Mouse (Mus musculus): ENCODE data around the gene Safb2.

The Safb2 gene

DNA sequence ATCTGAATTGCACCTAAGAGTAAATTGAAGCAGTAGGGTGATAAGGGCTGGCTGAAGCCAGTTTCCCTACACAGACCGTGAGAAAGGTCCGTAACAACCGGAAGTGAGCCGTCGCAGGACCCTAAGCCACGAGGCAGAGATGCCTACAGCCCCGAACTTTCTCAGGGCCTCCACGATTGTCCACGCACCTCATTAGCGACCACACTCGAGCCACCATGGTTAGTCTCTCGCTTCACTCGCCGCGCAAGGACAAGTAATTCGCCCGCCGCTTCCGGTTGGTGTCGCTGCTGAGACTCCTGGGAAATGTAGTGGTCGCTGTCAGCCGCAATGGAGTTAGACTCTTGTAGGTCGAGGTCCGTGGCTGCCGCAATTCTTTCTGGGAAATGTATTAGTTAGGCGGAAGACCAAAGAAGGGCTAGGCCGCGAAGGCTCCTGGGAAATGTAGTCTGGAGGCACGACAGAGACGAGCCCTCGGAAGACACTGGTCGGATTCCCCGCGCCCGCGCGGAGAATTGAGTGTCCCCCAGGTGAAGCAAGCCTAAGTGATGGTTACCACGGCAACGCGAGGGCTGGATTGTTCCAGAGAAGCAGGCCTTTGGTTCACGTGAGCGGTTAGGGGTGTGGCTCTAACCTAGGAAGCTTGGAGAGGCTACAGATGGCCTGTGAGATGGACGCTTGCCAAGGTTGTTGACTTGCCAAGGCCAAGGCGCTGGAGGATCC lies 25.2 kb upstream of the Safb2 start, which contains the start of gene 2410015M20Rik:
Gene 2410015M20Rik (minus strand): TSS at position 320 of the 720 bp plus-strand sequence.
- DNase-seq, result peak; percentile 97 to 98

DNA sequence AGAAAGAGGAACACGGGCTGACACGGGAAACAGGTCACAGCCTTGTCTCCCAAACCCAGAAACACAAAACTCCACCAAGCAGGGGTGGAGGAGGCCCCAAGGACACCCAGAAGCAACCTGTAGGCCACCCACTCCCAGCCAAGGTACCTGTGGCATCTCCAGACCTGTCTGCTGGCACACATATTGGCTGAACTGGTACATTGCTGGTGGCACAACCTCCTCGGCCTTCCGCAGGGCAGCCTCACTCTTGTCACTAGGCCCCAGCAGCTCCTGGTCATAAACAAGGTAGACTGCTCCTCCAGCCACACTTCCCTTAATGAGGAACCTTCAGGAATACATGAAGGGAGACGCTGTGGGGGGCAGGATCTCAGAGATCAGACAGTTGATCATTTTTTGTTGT lies 24.3 kb upstream of the Safb2 start:
- DNase-seq, result no peak

DNA sequence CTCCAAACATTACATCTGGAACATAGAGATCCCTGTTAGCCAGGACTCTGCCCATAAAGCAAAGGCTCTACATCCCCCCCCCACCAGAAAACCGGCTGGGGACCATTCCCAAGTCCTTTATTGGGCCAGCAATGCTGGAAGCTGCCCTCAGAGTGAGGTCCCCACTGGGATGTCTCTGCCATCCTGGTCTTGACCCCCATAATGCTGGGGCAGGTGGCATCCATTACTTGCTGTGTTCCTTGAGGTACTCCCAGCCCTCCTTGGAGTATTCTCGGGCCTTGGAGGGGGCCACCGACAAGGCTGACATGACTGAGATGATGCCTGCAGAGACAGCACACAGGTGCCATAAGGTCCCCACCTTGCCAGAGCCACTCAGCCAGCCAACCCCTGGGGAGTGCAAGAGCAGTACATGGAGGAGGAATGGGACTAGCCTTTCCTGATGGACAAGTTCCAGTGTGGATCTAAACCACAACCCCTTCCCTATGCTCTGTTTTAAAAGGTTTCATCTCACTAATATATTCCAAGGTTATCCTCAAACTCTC lies 23.2 kb upstream of the Safb2 start:
- no peak for DNase-seq

DNA sequence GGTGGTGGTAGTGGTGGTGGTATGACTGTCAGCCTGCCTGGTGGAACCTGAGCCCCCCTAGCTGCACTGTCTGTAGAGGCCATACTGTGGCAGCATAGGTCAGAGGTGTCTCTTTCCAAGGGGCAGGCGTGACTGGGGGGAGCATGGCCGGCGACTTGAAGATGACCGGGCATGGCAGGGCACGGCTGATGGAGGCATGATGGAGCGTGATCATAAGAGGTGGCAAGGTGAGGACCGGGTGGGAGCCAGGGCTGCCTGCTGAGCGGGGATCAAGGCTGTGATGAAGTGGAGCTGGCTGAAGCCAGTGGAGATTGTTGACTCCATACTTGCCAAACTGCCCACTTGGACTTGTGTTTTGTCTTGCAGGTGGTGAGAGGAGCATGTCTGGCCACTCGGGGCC lies 21.0 kb upstream of the Safb2 start:
- DNase-seq, result no peak

DNA sequence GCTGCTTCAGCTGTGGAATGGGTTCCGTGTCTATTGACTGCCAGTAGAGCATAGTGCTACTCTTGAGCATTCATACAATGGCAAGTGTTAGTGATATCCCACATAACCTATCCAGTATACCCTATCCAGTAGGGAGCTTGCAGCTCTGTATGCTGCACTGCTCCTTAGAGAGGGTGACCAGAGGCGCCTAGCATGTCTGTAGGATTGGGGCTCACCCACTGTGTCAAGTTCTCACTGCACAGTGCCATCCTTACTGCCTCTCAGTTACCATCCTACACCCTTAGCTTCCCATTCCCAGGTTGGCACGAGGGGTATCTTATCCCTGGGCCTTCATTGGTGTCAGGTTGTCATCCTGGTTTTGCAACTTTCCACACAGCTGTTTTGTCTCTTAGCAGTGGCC lies 20.0 kb upstream of the Safb2 start:
- DNase-seq, result no peak

DNA sequence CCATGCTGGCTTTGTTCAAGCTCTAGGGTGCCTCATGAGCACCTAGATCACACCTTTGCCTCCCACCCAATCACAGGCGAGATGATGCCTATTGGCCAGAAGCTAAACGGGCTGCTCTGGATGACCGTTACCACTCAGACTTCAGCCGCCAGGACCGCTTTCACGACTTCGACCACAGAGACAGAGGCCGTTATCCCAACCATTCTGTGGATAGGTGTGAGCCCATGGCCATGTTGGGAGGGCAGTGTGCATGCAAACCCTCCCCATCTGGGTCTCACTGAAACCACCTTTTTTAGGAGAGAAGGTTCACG lies 19.6 kb upstream of the Safb2 start:
- DNase-seq, result no peak

DNA sequence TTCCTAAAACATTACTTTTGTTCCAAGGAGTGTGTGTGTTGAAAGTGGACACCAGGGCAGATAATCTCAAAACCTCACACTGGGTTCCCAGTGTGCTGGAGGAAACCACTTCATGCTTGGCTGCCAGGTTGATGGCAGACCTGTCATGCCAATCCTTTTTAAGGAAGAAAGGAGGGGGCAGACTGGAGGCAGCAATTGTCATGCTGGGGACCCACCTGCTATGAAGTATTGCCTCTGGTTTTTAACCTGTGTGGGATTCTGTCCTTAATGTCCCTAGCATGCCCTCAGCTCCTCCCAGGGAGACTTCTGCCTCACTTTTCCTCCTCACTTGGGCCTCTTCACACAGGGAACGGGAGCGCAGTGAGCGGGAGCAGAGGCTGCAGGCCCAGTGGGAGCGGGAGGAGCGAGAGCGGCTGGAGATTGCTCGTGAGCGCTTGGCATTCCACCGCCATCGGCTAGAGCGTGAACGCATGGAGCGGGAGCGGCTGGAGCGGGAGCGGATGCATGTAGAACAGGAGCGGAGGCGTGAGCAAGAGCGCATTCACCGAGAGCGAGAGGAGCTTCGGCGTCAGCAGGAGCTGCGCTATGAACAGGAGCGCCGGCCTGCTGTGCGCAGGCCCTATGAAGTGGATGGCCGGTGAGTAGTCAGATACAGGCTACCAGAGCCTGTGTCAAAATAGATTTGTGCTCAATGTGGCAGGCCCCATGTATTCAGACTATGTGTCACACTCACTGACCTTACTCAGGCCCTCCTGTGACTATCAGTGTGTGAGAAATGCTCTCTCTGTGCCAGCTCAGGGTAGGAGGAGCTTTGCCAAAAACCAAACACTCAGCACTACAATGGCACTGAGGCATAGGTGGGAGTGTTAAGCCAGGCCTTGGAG lies 19.0 kb upstream of the Safb2 start:
- DNase-seq, result no peak

DNA sequence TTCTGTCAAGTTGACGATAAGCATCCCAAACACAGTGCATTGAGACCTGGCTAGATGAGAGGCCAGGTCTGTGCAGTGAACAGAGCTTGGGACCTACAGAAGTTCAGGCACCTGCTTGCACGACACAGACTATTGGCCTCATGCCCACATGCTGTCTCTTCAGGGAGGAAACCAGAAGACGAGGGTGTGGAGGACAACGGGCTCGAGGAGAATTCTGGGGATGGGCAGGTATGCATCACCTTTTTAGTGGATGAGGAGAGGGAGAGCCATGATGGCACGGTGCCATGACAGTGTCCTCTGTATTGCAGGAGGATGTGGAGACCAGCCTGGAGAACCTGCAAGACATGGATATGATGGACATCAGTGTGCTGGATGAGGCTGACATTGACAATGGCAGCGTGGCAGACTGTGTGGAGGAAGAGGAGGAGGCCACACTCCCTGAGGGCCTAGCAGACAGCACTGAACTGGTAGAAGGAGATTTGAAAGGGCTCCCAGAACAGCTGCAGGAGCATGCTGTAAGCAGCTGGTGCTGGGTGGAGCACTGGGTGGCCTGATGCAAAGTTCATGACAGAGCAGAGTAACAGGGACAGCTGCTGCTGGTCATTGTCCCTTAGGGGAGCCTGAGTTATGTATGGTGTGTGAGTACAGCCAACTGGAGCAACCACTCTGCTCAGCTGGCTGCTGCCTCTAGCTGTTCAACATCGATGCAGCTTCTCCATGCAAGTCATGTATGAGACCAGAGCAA lies 9.3 kb upstream of the Safb2 start:
- no peak for DNase-seq

DNA sequence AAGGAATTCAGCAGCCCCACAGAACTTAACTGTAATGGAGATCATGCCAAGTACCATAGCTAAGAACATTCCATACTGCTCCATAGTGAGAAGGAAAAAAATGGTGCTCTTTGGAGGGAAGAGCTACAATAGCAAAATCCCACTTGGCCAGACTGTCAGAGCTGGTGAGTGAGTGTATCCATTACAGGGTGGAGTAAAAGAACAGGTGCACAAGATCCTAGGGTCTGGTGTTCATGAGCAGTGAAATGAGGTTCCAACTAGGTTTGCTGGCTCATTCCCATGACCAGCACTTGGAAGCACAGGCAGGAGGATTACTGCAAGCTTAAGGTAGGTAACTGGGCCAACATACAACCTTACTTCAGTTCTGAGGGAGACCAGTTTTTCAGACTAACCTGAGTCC lies 8.2 kb upstream of the Safb2 start:
- DNase-seq, result no peak

DNA sequence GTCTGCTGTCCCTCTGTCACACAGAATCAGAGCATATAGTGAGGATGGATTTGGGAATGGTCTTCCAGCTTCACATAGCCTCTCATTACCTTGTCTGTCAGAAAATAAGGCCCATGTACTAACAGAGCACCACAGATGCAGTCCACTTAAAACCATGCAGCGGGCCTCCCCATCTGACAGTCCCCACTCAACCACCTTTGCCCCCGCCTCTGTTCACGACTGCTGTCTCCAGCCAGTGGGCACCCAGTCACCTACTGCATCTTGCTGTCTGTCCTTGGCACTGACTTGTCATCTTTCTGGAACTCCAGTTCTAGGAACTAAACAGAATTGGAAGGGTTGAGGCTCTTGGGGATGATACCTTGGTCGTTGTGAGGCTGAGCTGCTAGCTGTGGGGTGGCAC lies 4.5 kb upstream of the Safb2 start:
- DNase-seq, result no peak

DNA sequence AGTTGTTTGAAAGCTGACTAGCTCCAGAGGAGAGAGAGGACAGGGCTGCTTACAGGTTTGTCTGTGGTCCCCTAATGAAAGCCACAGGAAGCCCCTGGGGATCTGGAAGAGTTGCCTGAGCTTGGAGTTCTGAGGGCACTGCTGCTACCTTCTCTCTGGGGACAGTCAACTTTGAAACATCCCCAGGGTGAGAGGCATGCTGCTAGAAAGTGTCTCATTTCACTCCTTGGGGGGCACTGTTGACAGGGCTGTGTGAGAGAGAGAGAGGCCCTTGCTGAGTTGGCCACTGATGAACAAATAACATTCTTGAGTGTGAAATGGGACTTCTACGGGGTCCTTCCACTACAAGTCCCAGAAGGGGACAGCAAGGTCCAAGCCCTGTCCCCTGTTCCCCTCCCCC lies 3.4 kb upstream of the Safb2 start:
- DNase-seq, result no peak

DNA sequence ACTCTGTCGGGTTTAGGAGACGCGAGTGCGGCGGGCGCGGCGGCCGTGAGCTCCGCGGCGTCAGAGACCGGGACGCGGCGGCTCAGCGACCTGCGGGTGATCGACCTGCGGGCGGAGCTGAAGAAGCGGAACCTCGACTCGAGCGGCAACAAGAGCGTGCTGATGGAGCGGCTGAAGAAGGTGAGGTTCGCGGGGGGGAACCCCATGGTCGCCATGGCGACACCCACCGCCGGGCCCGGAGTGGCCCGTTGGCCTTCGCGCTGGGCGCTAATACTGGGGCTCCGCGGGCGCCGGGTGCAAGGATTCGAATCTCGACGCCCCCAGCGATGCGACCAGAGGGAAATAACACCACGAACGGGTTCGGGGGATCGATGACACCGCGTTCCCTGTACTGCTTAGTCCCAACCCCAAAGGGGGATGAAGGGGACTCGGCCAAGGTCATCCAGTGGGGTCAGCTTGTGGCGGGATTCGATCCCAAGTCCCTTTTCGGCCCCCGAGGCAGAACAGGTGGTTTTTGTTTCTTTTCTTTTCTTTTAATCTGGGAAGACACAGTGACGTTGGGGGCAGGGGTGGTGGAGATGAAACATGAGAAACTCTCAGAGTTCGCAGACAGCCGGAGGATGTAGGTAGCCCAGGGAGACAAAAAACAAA lies 911 bp upstream of the Safb2 start:
- DNase-seq, result peak; percentile 43 to 71

DNA sequence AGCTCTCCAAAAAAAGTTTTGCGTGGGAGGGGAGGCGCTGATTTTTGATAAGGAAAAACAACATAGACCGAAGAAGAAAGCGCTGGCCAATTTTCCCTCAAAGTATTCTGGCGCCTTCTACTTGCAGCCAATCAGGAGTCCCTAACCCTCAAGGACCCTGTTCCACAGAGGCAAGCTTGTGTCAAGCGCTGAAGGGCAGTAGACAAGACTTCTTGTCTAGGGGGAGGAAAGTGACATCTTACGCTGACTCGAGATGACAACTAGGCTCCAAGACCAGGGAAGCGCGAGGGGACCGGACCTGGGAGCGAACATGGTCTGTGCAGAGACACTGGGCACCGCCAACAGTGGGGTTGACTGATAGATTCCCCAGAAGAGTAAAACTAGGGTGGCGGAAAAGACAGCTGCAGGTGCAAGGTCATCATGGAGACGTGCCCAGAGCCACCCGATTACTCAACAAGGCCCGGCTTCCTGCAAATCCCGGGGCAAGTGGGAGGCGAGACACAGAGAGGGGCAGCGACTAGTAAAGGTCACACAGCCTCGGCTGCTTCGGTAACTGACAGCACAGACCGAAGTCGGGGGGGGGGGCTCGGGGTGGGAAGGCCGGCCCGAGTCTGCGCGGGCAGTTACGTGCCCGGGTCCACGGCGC lies 651 bp downstream of the Safb2 start:
- no peak for DNase-seq

DNA sequence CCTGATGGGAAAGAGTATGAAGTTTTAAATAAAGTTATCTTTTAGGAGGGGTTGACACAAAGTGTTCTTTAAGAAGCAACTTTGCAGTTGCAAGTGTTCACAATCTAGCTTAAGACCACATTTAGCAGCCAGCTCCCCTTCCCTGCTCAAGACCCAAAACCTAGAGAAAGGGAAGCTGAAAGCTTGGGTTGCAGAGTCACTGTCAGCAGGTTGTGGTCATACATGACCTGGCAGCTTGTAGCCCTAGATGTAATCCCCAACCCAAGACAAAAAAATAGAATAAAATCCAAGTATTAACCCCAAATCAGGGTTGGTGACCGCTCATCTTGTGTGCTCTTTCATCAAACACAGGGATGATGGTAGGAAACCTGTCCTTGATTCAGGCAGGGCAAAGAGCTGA lies 1.3 kb downstream of the Safb2 start:
- no peak for DNase-seq

DNA sequence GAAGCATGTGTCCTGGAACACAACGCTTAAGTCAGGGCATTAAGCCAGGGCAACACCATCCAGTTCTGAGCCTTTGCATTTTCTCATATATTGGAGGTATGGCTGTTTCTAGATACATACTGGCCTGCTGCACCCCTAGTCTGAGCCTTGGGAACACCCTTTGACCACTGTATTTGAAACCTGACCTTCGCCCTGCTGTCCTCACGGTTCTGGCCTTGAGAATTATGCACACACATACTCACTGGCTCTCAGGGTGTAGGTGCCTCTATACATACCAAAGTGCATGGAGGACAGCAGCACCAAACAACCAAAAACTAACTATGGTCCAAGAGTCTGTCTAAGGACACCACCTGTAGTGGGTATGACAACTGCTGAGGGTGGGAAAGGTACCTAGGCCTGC lies 11.4 kb downstream of the Safb2 start:
- no peak for DNase-seq

DNA sequence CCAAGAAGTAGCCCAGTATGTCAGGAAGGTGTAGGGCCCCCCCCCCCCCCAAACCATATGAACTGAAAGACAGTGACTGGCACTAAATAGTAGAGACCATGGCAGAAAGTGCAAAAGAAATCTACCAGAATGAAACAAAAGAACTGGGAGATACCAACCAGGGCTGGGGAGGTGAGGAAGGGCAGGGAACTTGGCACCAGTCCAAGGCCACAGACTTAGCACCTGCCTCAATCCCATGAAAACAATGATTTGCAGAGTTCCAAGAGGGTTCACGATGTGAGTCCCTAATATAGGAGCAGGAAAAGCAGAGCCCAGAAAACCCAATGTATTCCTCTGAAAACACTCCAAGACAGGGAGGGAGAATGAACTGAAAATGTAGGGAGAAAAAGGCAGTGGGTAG lies 12.2 kb downstream of the Safb2 start:
- DNase-seq, result peak; percentile 57 to 58

DNA sequence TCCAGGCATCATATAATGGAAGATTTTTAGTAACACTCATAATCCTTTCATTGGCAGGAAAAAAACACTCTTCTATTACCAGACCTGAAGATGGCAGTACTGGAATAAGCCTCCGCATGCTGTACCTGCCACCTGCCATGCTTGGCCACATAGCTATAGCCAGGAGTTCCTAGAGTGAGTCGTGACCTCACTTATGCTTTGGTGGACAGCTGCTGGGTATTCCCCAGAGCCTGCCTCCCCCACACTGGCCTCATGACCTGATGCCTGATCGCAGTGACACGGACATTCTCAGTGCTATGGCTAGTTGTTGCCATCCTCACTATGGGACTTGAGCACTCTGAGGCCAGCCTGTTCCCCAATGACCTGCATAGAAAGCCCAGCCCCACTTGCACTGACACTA lies 14.1 kb downstream of the Safb2 start:
- no peak for DNase-seq

DNA sequence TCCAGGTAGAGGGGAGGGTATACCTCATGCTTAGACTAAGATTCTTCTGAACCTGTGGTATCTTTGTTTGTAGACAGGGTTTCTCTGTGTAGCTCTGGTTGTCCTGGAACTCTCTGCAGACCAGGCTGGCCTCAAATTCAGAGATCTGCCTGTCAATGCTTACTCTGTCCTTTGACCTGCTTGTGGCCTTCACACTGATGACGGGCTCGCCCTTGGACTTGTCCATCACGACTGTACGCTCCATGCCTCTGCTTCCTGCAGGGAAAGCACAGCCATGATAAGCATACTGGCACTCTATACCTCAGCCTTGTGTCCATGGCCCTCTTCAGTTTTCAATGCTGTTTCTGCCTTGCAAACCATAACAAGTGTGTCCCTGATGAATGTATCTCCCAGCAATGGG lies 17.0 kb downstream of the Safb2 start:
- no peak for DNase-seq

DNA sequence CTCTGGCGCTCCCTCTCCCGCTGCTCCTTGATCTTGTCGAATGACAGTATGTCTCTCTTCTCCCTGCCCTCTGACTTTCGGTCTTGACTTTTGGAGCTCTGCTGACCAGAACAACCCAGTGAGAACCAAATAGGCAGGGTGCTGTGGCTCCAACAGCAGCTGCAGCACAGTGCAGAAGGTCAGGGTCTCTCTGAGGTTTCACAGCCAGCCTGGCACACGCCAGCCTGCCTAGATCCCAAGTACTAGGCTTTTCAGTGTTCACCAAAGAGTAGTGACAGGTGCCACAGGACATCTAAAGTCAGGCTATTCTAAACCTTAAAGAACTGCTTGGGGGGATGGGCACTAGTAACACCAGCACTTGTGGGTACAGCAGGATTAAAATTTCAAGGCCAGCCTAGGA lies 17.5 kb downstream of the Safb2 start:
- no peak for DNase-seq

DNA sequence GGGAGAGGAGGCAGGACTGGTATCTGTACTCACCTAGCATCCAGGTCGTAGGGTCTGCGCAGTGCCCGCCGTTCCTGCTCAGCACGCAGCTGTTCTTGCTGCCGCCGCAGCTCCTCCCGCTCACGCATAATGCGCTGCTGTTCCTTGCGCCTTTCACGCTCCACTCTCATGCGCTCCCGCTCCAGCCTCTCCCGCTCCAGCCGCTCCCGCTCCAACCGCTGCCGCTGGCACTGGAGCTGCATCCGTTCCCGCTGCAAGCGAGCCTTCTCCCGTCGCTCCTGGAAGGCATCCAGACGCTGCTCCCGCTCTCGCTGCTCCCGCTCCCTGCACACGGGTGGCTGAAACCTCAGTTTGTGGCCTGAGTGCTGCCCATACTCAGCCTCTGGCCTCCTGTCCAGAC lies 18.1 kb downstream of the Safb2 start:
- no peak for DNase-seq

DNA sequence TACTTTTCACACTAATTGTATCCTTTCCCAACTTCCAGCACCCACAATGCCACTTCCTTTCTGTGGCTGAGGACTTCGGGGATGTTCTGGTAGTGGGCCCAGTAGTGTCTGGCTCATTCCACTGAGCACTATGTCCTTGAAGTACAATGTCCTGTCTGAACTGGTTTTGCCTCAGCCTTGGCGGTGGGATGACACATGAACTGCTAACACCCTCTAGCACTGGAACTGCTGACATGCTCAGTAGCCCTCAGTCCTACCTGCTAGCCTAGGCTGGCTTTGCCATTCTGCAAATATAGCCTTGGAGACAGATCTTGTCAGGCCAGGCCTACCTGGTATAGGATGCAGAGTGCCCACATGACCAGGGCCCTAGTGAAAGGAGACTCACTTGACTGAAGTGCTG lies 22.5 kb downstream of the Safb2 start:
- DNase-seq, result no peak

DNA sequence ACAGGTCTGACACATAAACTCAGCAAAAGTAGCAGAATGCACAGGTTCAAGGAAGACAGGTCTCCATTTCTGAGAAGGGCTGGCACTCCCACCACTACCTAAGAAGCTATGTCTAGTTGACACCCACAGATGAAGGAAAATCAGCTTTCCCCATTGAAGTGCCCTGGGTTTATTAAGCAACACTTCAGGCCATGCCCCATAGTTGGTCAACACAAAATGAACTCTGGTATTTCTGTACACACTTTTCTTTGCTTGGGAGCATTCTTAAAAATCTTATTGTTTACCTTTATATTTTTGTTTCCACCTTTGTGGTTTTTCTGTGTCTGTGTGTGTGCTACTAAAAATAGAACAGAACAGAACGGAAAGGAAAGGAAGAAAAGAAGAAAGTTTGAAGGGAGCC lies 24.3 kb downstream of the Safb2 start:
- DNase-seq, result no peak

Measured in kidney, postnatal 25 days (tissue).